Mouse (Mus musculus) heart, embryonic 10.5 days (tissue): Measurements from ENCODE around the gene Gm11127. TPM values are rescaled to one million over a fixed set of nuclear protein-coding genes. Genes with fewer than 3 reads are reported as not detected.
"Not testable (repeated sequence)": the region's sequence is repeated elsewhere in the genome, so short reads cannot be mapped to it uniquely, and the experiment has no call there.

Experiments
- DNase-seq: peaks from one replicate; pipeline ENCODE4 v3.0.0-alpha.2; 2017; ENCODE audit warnings: low spot score
- H3K27ac ChIP-seq: fragments of 300-500 bp; sonication (generic); 2 replicates; pipeline ENCODE4 v1.5.1; 2016; ENCODE audit warnings: mild to moderate bottlenecking
- H3K27me3 ChIP-seq: fragments of 300-500 bp; sonication (generic); 2 replicates; pipeline ENCODE4 v1.6.1; 2016; ENCODE audit warnings: mild to moderate bottlenecking; ENCODE audit not compliant: poor library complexity, insufficient read depth, severe bottlenecking
- H3K36me3 ChIP-seq: fragments of 300-500 bp; sonication (generic); 2 replicates; pipeline ENCODE4 v1.6.1; 2016; ENCODE audit warnings: mild to moderate bottlenecking, moderate library complexity
- H3K4me1 ChIP-seq: fragments of 300-500 bp; sonication (generic); 2 replicates; pipeline ENCODE4 v1.6.1; 2016; ENCODE audit warnings: mild to moderate bottlenecking
- H3K4me3 ChIP-seq: fragments of 300-500 bp; sonication (generic); 2 replicates; pipeline ENCODE4 v1.5.1; 2016; ENCODE audit warnings: mild to moderate bottlenecking, moderate library complexity
- H3K9me3 ChIP-seq: fragments of 300-500 bp; sonication (generic); 2 replicates; pipeline ENCODE4 v1.6.1; 2016; ENCODE audit warnings: mild to moderate bottlenecking, moderate library complexity
- WGBS: fragments of 180-500 bp; shearing (Covaris S2); methylation state at CpG from one replicate; pipeline ENCODE4 v1.1.7; 2016; 5-methylcytosine and 5-hydroxymethylcytosine counted together
- polyA plus RNA-seq: library from polyadenylated mRNA; unstranded; fragments of >200 nt; fragmentation: Nextera tagmentation; extraction: Ambion mirVana; gene quantifications from 2 replicates; pipeline ENCODE4 v1.2.1, GENCODE M21; 2016

Gene Gm11127
- polyA plus RNA-seq: not detected in 2 replicates

- H3K27me3 ChIP-seq, H3K4me3 ChIP-seq, H3K36me3 ChIP-seq, H3K4me1 ChIP-seq, H3K9me3 ChIP-seq, H3K27ac ChIP-seq, DNase-seq: not testable (repeated sequence)
- WGBS: 40% methylated on average over 1 of the region's 1 CpGs
These were observed at the start of gene Gm11127 for GRCm38 (mm10) chr17:36058362-36058761. Gene Gm11127, minus strand, starts transcription at chr17:36058371.

GRCm38 (mm10) chr17:36102091-36102490 is 43.9 kb upstream of the Gm11127 start:
- not testable (repeated sequence) for DNase-seq, H3K4me3 ChIP-seq, H3K9me3 ChIP-seq, H3K27ac ChIP-seq, H3K27me3 ChIP-seq, H3K36me3 ChIP-seq, H3K4me1 ChIP-seq
- whole genome bisulfite sequencing: 93% methylated on average over 12 of the region's 12 CpGs

- not testable (repeated sequence) for H3K27ac ChIP-seq, H3K4me3 ChIP-seq, H3K4me1 ChIP-seq, DNase-seq, H3K9me3 ChIP-seq, H3K36me3 ChIP-seq, H3K27me3 ChIP-seq
- 71% methylated on average over 2 of the region's 2 CpGs for WGBS
These were observed 41.4 kb upstream of the Gm11127 start for GRCm38 (mm10) chr17:36099603-36100002.

GRCm38 (mm10) chr17:36093936-36094335 is 35.8 kb upstream of the Gm11127 start:
- H3K27ac ChIP-seq: no peak overlapping the region
- no peak for DNase-seq

GRCm38 (mm10) chr17:36092520-36092919 is 34.3 kb upstream of the Gm11127 start:
- not testable (repeated sequence) for H3K9me3 ChIP-seq, H3K4me1 ChIP-seq, H3K36me3 ChIP-seq, H3K27ac ChIP-seq, DNase-seq, H3K4me3 ChIP-seq
- peaks cover 12% of the 10 kb centered on the region; the same call in 1 of the 2 replicates for H3K27me3 ChIP-seq

More at GRCm38 (mm10) chr17:36093936-36094335, 35.8 kb upstream of the Gm11127 start:
- 21% methylated on average over 3 of the region's 3 CpGs for WGBS
- H3K4me3 ChIP-seq: no peak overlapping the region
- no peaks in the 10 kb centered on the region for H3K4me1 ChIP-seq
- H3K9me3 ChIP-seq: no peaks in the 10 kb centered on the region
- peaks cover 12% of the 10 kb centered on the region; the same call in 1 of the 2 replicates for H3K27me3 ChIP-seq
- no peaks in the 10 kb centered on the region for H3K36me3 ChIP-seq

DNA sequence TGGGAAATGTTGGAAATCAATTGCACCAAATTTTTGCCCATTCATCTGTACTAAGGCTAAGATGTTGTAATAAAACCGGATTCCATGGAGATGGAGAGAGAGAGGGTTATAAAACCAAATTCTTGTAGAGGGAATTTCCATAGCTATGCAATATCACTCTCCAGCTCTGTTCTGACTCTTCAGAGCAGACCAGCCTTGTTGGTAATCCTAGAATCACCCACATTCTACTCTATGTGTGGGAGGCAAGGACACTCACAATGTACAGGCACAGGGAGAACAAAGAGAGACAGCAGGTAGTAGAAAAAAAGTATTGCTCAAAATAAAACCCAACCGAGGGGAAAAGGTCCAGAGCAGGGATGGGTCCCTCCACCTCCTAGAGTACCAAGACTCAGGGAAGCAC is 33.8 kb upstream of the Gm11127 start:
- not testable (repeated sequence) for H3K27ac ChIP-seq, H3K36me3 ChIP-seq, H3K4me1 ChIP-seq, H3K9me3 ChIP-seq, DNase-seq, H3K4me3 ChIP-seq
- no CpG with 5 or more reads among the region's 2 CpGs for WGBS
- H3K27me3 ChIP-seq: peaks cover 12% of the 10 kb centered on the region; the same call in 1 of the 2 replicates

GRCm38 (mm10) chr17:36085976-36086375 is 27.8 kb upstream of the Gm11127 start:
- 78% methylated on average over 1 of the region's 1 CpGs for WGBS
- H3K4me3 ChIP-seq, H3K36me3 ChIP-seq, DNase-seq, H3K27ac ChIP-seq, H3K9me3 ChIP-seq: not testable (repeated sequence)
- peaks cover 13% of the 10 kb centered on the region; the same call in 1 of the 2 replicates for H3K4me1 ChIP-seq
- peaks cover 48% of the 10 kb centered on the region for H3K27me3 ChIP-seq

- DNase-seq: no peak
- H3K27me3 ChIP-seq: peaks cover 52% of the 10 kb centered on the region
- WGBS: 2% methylated on average over 31 of the region's 42 CpGs
These were observed 25.8 kb upstream of the Gm11127 start for GRCm38 (mm10) chr17:36083870-36084451.

GRCm38 (mm10) chr17:36083266-36083869 is 25.2 kb upstream of the Gm11127 start:
- Histone ChIP-seq H3K4me3 (peak overlapping the region; percentile 66), H3K9me3 (no peaks in the 10 kb centered on the region), H3K27ac (peak overlapping the region; percentile 45; the same call in 1 of the 2 replicates), H3K27me3 (peaks cover 52% of the 10 kb centered on the region), H3K4me1 (peaks cover 13% of the 10 kb centered on the region; the same call in 1 of the 2 replicates), H3K36me3 (no peaks in the 10 kb centered on the region)
- WGBS: under 1% methylated on average over 46 of the region's 46 CpGs
- DNase-seq: peak; percentile 75

More at GRCm38 (mm10) chr17:36083870-36084451, 25.8 kb upstream of the Gm11127 start:
- peak overlapping the region; percentile 66 for H3K4me3 ChIP-seq
- H3K36me3 ChIP-seq: no peaks in the 10 kb centered on the region
- H3K4me1 ChIP-seq: peaks cover 13% of the 10 kb centered on the region; the same call in 1 of the 2 replicates
- H3K27ac ChIP-seq: peak overlapping the region; percentile 45
- H3K9me3 ChIP-seq: no peaks in the 10 kb centered on the region

DNA sequence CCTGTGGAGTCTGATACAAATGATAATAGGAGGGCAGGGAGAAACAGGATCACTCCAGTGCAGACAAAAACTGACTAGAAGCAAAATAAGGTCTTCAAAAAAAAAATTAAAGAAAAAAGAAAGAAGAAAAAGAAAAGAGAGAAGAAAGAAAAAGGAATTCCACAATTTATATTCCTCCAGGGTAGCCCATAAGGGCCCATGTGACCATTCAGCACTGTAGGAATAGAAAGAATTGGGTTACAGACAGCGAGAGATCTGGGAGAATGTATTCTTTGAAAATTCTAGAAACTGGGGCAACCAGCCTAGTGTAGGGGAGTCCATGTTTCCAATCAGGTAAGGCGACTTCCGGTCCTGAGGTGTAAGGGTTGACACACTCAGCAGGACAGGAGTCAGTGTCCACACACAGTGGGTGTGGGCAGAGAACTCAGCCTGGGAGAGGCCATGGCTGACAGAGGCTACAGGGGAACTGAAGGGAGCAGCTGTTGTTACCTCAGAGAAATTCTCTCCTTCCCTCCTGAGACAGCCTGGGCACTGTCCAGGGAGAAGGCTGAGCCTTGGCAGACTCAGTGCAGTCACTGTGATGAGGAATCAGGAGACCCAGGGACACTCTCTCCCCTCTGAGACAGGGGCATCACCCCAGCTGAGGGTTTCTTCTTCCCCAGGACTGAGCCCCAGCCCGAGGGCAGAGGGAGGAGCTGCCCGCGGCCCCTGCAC is 24.5 kb upstream of the Gm11127 start:
- H3K4me1 ChIP-seq: peaks cover 13% of the 10 kb centered on the region; the same call in 1 of the 2 replicates
- H3K9me3 ChIP-seq, H3K27ac ChIP-seq, H3K36me3 ChIP-seq: not testable (repeated sequence)
- peaks cover 52% of the 10 kb centered on the region for H3K27me3 ChIP-seq
- H3K4me3 ChIP-seq: peak overlapping the region; percentile 66
- peak; percentile 63 for DNase-seq
- 19% methylated on average over 6 of the region's 6 CpGs for WGBS

- H3K36me3 ChIP-seq, H3K27ac ChIP-seq, H3K4me3 ChIP-seq, H3K9me3 ChIP-seq, DNase-seq: not testable (repeated sequence)
- peaks cover 13% of the 10 kb centered on the region; the same call in 1 of the 2 replicates for H3K4me1 ChIP-seq
- peaks cover 52% of the 10 kb centered on the region for H3K27me3 ChIP-seq
These were observed 23.7 kb upstream of the Gm11127 start for GRCm38 (mm10) chr17:36081901-36082300.

GRCm38 (mm10) chr17:36060829-36061228 is 2.7 kb upstream of the Gm11127 start:
- Histone ChIP-seq H3K4me1 (no peaks in the 10 kb centered on the region), H3K9me3 (no peaks in the 10 kb centered on the region), H3K4me3 (no peak overlapping the region), H3K27ac (no peak overlapping the region), H3K27me3 (0 out of 2 replicates have a peak, but pooled peaks cover 4% of the 10 kb centered on the region), H3K36me3 (no peaks in the 10 kb centered on the region)
- DNase-seq: peak; percentile 83
- WGBS: 25% methylated on average over 2 of the region's 2 CpGs

DNA sequence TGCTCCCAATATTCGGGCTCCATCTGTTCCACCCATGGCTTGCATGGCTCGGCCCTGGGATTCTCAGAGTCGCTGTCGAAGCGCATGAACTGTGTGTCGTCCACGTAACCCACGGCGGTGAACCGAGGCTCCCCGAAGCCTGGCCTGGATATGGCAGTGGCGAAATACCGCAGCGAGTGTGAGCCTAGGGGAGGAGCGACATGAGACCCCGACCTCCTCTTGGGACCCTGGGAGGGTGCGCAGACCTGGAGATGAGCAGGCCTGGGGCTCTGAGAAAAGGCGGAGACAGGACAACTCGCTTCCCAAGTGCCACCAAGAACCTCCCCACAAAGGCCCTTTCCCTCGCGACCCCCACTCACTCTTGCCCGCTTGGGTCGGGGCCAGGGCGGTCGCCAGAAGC is 244 bp downstream of the Gm11127 start:
- H3K4me1 ChIP-seq, DNase-seq, H3K36me3 ChIP-seq, H3K27me3 ChIP-seq, H3K27ac ChIP-seq, H3K9me3 ChIP-seq, H3K4me3 ChIP-seq: not testable (repeated sequence)
- WGBS: 85% methylated on average over 25 of the region's 25 CpGs
